Mouse (Mus musculus) liver, adult 2 months (tissue): ENCODE results near the gene Ccdc180. TPM values are rescaled to one million over a fixed set of nuclear protein-coding genes. Genes with fewer than 3 reads are reported as not detected.
A peak's percentile ranks its signal among the peaks of the same experiment; 100 is the strongest.

Experiments used
- DNase-seq: peaks from one replicate; pipeline ENCODE4 v3.0.0-alpha.2; 2011; ENCODE audit warnings: low read depth, low spot score; ENCODE audit errors: extremely low read depth
- H3K27ac ChIP-seq: fragments of 200-500 bp; replicated peaks from 2 replicates; pipeline ENCODE4 v1.5.1; 2012; ENCODE audit warnings: low read depth, mild to moderate bottlenecking, control low read depth, inconsistent platforms, low read length; ENCODE audit not compliant: insufficient read depth
- H3K27me3 ChIP-seq: fragments of 200-500 bp; 2 replicates; pipeline ENCODE4 v1.6.1; 2012; ENCODE audit warnings: mild to moderate bottlenecking, moderate library complexity, low read length, inconsistent platforms; ENCODE audit not compliant: control insufficient read depth, insufficient read depth
- H3K36me3 ChIP-seq: fragments of 200-500 bp; 2 replicates; pipeline ENCODE4 v1.6.1; 2012; ENCODE audit warnings: low read length, inconsistent platforms; ENCODE audit not compliant: control insufficient read depth, insufficient read depth
- H3K4me1 ChIP-seq: fragments of 200-500 bp; 2 replicates; pipeline ENCODE4 v1.6.1; 2011; ENCODE audit warnings: low read length; ENCODE audit not compliant: control insufficient read depth, insufficient read depth
- H3K4me3 ChIP-seq: fragments of 200-500 bp; 2 replicates; pipeline ENCODE4 v1.5.1; 2011; ENCODE audit warnings: low read depth, mild to moderate bottlenecking, control low read depth, low read length, moderate library complexity; ENCODE audit not compliant: insufficient read depth
- H3K79me2 ChIP-seq: fragments of 200-500 bp; 2 replicates; pipeline ENCODE4 v1.6.1; 2012; ENCODE audit warnings: inconsistent platforms, mild to moderate bottlenecking, low read length, moderate library complexity; ENCODE audit not compliant: control insufficient read depth, insufficient read depth
- H3K9ac ChIP-seq: fragments of 200-500 bp; 2 replicates; pipeline ENCODE4 v1.6.1; 2012; ENCODE audit warnings: low read depth, mild to moderate bottlenecking, control low read depth, inconsistent platforms, low read length
- CTCF ChIP-seq: fragments of 200-500 bp; IDR thresholded peaks from 2 replicates; pipeline ENCODE4 v1.5.1; 2011; ENCODE audit warnings: low read depth, low read length, control low read depth
- POLR2A ChIP-seq: fragments of 200-500 bp; IDR thresholded peaks from 2 replicates; pipeline ENCODE4 v1.6.1; 2011; ENCODE audit warnings: low read length, control low read depth; ENCODE audit not compliant: insufficient read depth; ENCODE audit errors: extremely low read depth
- WGBS: fragments of 180-500 bp; shearing (Covaris S2); methylation state at CpG from one replicate; pipeline ENCODE4 v1.1.7; 2018; 5-methylcytosine and 5-hydroxymethylcytosine counted together
- polyA plus RNA-seq: library from polyadenylated mRNA; depleted of rRNA; stranded (reverse); fragments of >200 nt; gene quantifications from 2 replicates; pipeline ENCODE4 v1.2.3, GENCODE M21; 2012; rRNA removed
- total RNA-seq: library from RNA; depleted of rRNA; stranded (reverse); fragments of >200 nt; gene quantifications from 2 replicates; pipeline ENCODE4 v1.2.3, GENCODE M21; 2014; rRNA removed

Ccdc180 gene
- total and polyA plus RNA-seq, 2 experiments: 0.02 TPM; not detected in 1

GRCm38 (mm10) chr4:45972951-45973350 lies 82.8 kb downstream of the Ccdc180 start:
- H3K79me2 ChIP-seq: peaks cover 17% of the 10 kb centered on the region
- TF ChIP-seq POLR2A (no peak), CTCF (no peak)
- H3K27me3 ChIP-seq: no peaks in the 10 kb centered on the region
- no peak for DNase-seq
- no peaks in the 10 kb centered on the region for H3K36me3 ChIP-seq
- peak overlapping the region; percentile 96 for H3K4me3 ChIP-seq
- peak overlapping the region; percentile 91 for H3K9ac ChIP-seq
- H3K27ac ChIP-seq: peak overlapping the region; percentile 53; the same call in 1 of the 2 replicates
- H3K4me1 ChIP-seq: peaks cover 23% of the 10 kb centered on the region
- WGBS: 35% methylated on average over 9 of the region's 9 CpGs

GRCm38 (mm10) chr4:45976931-45977667 lies 87.0 kb downstream of the Ccdc180 start:
- Histone ChIP-seq H3K4me1 (peaks cover 21% of the 10 kb centered on the region), H3K79me2 (peaks cover 24% of the 10 kb centered on the region), H3K4me3 (no peak overlapping the region), H3K27ac (no peak overlapping the region), H3K9ac (no peak overlapping the region), H3K27me3 (no peaks in the 10 kb centered on the region), H3K36me3 (no peaks in the 10 kb centered on the region)
- TF ChIP-seq CTCF: no peak
- no peak for TF ChIP-seq POLR2A
- DNase-seq: no peak
- 70% methylated on average over 6 of the region's 6 CpGs for WGBS

- 46% methylated on average over 2 of the region's 2 CpGs for WGBS
- Histone ChIP-seq H3K9ac (no peak overlapping the region), H3K36me3 (no peaks in the 10 kb centered on the region), H3K27ac (no peak overlapping the region), H3K27me3 (no peaks in the 10 kb centered on the region), H3K4me3 (no peak overlapping the region), H3K79me2 (peaks cover 20% of the 10 kb centered on the region), H3K4me1 (peaks cover 15% of the 10 kb centered on the region)
- TF ChIP-seq CTCF (no peak), POLR2A (no peak)
- DNase-seq: peak; percentile 71
These were observed 89.8 kb downstream of the Ccdc180 start for GRCm38 (mm10) chr4:45979916-45980315.

GRCm38 (mm10) chr4:45981054-45981453 lies 91.0 kb downstream of the Ccdc180 start:
- no peak overlapping the region for H3K27ac ChIP-seq
- no peak overlapping the region for H3K9ac ChIP-seq
- H3K4me3 ChIP-seq: no peak overlapping the region
- H3K4me1 ChIP-seq: peaks cover 15% of the 10 kb centered on the region
- H3K79me2 ChIP-seq: peaks cover 20% of the 10 kb centered on the region
- TF ChIP-seq POLR2A: no peak
- no peak for TF ChIP-seq CTCF
- peak; percentile 42 for DNase-seq
- no peaks in the 10 kb centered on the region for H3K36me3 ChIP-seq
- no peaks in the 10 kb centered on the region for H3K27me3 ChIP-seq

- H3K36me3 ChIP-seq: peaks cover 37% of the 10 kb centered on the region
- no peak overlapping the region for H3K27ac ChIP-seq
- TF ChIP-seq CTCF: no peak
- no peak for TF ChIP-seq POLR2A
- H3K9ac ChIP-seq: no peak overlapping the region
- 74% methylated on average over 6 of the region's 6 CpGs for WGBS
- H3K79me2 ChIP-seq: no peaks in the 10 kb centered on the region
- no peak overlapping the region for H3K4me3 ChIP-seq
- no peaks in the 10 kb centered on the region for H3K4me1 ChIP-seq
- no peaks in the 10 kb centered on the region for H3K27me3 ChIP-seq
- DNase-seq: no peak
These were observed 100.5 kb downstream of the Ccdc180 start for GRCm38 (mm10) chr4:45990427-45991135.

- H3K79me2 ChIP-seq: no peaks in the 10 kb centered on the region
- TF ChIP-seq POLR2A (no peak), CTCF (no peak)
- H3K4me3 ChIP-seq: no peak overlapping the region
- H3K27ac ChIP-seq: no peak overlapping the region
- H3K4me1 ChIP-seq: no peaks in the 10 kb centered on the region
- 95% methylated on average over 4 of the region's 4 CpGs for WGBS
- no peak overlapping the region for H3K9ac ChIP-seq
- H3K36me3 ChIP-seq: peaks cover 23% of the 10 kb centered on the region
- DNase-seq: no peak
- no peaks in the 10 kb centered on the region for H3K27me3 ChIP-seq
These were observed 108.4 kb downstream of the Ccdc180 start for GRCm38 (mm10) chr4:45998536-45998935.

Other genes starting within 250 kb of the Ccdc180 start
- 80.3 and 156 TPM in 2 replicates for gene Aldh1b1, start 91.3 kb upstream of the Ccdc180 start, total RNA-seq
- 96.4 and 108 TPM in 2 replicates for gene Aldh1b1, start 91.3 kb upstream of the Ccdc180 start, polyA plus RNA-seq
- not detected in 2 replicates for gene Igfbpl1, start 63.4 kb upstream of the Ccdc180 start, total RNA-seq
- gene Igfbpl1, start 63.4 kb upstream of the Ccdc180 start, polyA plus RNA-seq: not detected in 2 replicates
- 86.7 and 103 TPM in 2 replicates for gene Stra6l, start 41.6 kb upstream of the Ccdc180 start, total RNA-seq
- gene Stra6l, start 41.6 kb upstream of the Ccdc180 start, polyA plus RNA-seq: 161 and 173 TPM in 2 replicates
- gene Tdrd7, start 75.0 kb downstream of the Ccdc180 start, total RNA-seq: 27.0 and 27.8 TPM in 2 replicates
- 10.9 and 11.3 TPM in 2 replicates for gene Tdrd7, start 75.0 kb downstream of the Ccdc180 start, polyA plus RNA-seq
- gene Tmod1, start 148.6 kb downstream of the Ccdc180 start, total RNA-seq: 0.09 TPM in 1 of 2 replicates, not detected in the other
- 0.07 TPM in 1 of 2 replicates, not detected in the other for gene Tmod1, start 148.6 kb downstream of the Ccdc180 start, polyA plus RNA-seq
- 16.2 and 17.3 TPM in 2 replicates for gene Ncbp1, start 248.3 kb downstream of the Ccdc180 start, total RNA-seq
- gene Ncbp1, start 248.3 kb downstream of the Ccdc180 start, polyA plus RNA-seq: 7.0 and 12.0 TPM in 2 replicates
- 13.0 and 14.1 TPM in 2 replicates for gene Tstd2, start 248.4 kb downstream of the Ccdc180 start, total RNA-seq
- gene Tstd2, start 248.4 kb downstream of the Ccdc180 start, polyA plus RNA-seq: 8.0 and 10.5 TPM in 2 replicates